Mouse (Mus musculus) spleen, adult 2 months (tissue): ENCODE data around the gene Tmem183a. TPM values are rescaled to one million over a fixed set of nuclear protein-coding genes. Genes with fewer than 3 reads are reported as not detected.

Experiments used
- DNase-seq, 2 experiments: peaks; one replicate each; pipeline versions ENCODE4 v3.0.0 to v3.0.0-alpha.2; 2012 to 2021; ENCODE audit warnings: low spot score in 2 of 2, low read depth in 1 of 2
- H3K27ac ChIP-seq: fragments of 200-500 bp; 2 replicates; pipeline ENCODE4 v1.5.1; 2012; ENCODE audit warnings: low read length, inconsistent platforms; ENCODE audit not compliant: insufficient read depth
- H3K27me3 ChIP-seq: fragments of 200-500 bp; 2 replicates; pipeline ENCODE4 v1.6.1; 2012; ENCODE audit warnings: mild to moderate bottlenecking, moderate library complexity, low read length, inconsistent platforms; ENCODE audit not compliant: control insufficient read depth, insufficient read depth
- H3K36me3 ChIP-seq: fragments of 200-500 bp; 2 replicates; pipeline ENCODE4 v1.6.1; 2012; ENCODE audit warnings: mild to moderate bottlenecking, low read length, inconsistent platforms; ENCODE audit not compliant: control insufficient read depth, insufficient read depth
- H3K4me1 ChIP-seq: fragments of 200-500 bp; 2 replicates; pipeline ENCODE4 v1.6.1; 2011; ENCODE audit warnings: inconsistent platforms; ENCODE audit not compliant: control insufficient read depth, insufficient read depth, insufficient read length
- H3K4me3 ChIP-seq: fragments of 200-500 bp; 2 replicates; pipeline ENCODE4 v1.5.1; 2011; ENCODE audit warnings: mild to moderate bottlenecking, inconsistent platforms; ENCODE audit not compliant: insufficient read depth, insufficient read length; ENCODE audit errors: extremely low read depth
- CTCF ChIP-seq: fragments of 200-500 bp; IDR thresholded peaks from 2 replicates; pipeline ENCODE4 v1.5.1; 2011; ENCODE audit warnings: mild to moderate bottlenecking, inconsistent platforms; ENCODE audit not compliant: insufficient read depth, insufficient read length, insufficient replicate concordance; ENCODE audit errors: extremely low read depth
- POLR2A ChIP-seq: fragments of 200-500 bp; IDR thresholded peaks from 2 replicates; pipeline ENCODE4 v1.6.1; 2011; ENCODE audit warnings: low read depth, low read length, inconsistent platforms
- WGBS: fragments of 180-500 bp; shearing (Covaris S2); methylation state at CpG from one replicate; pipeline ENCODE4 v1.1.7; 2018; 5-methylcytosine and 5-hydroxymethylcytosine counted together
- polyA plus RNA-seq: library from polyadenylated mRNA; depleted of rRNA; stranded (reverse); fragments of >200 nt; gene quantifications from 2 replicates; pipeline ENCODE4 v1.2.3, GENCODE M21; 2012

Gene Tmem183a
- polyA plus RNA-seq, 1 experiment = 42.2 TPM

DNA sequence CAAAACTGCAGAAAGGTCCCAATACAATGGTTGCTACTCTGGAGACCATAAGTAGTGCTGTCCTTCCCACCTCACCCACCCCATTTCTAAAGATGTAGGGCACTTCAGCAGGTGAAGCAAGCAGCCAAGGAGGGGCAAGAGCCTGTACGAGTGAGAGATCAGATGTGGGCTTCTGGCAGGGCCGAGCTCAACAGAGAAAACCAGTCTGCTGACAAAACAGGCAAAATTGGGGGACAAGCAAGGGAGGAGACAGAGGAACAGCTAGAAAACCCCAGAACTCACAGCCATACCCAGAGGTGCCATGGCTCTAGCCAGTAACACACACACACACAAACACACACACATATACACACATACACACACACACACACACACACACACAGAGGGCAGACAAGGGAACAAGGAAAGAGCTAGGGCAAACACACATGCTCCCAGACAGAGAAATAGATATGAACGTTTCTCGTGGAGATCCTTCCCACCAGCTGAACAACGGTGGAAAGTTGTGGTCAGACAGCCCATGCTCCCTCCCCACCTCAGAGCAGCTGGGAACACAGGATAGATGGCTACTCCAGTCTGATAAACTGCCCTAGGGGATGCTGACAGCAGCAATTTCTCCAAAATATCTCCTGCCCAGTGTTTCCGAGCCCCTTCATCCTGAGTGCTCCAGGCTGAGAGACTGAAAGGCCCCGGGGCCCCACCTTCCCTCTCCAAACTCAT is 27.5 kb downstream of the Tmem183a start:
- no peak for DNase-seq
- H3K27me3 ChIP-seq = no peaks in the 10 kb centered on the region
- 55% methylated on average over 7 of the region's 7 CpGs for WGBS
- no peak overlapping the region for H3K4me3 ChIP-seq
- 0 out of 2 replicates have a peak, but pooled peaks cover 5% of the 10 kb centered on the region for H3K4me1 ChIP-seq
- TF ChIP-seq POLR2A (no peak), CTCF (no peak)
- H3K36me3 ChIP-seq = no peaks in the 10 kb centered on the region
- no peak overlapping the region for H3K27ac ChIP-seq

- DNase-seq = no peak
- no peak overlapping the region for H3K4me3 ChIP-seq
- 80% methylated on average over 10 of the region's 10 CpGs for WGBS
- H3K4me1 ChIP-seq = 0 out of 2 replicates have a peak, but pooled peaks cover 5% of the 10 kb centered on the region
- no peak for TF ChIP-seq CTCF
- H3K27ac ChIP-seq = no peak overlapping the region
- no peaks in the 10 kb centered on the region for H3K36me3 ChIP-seq
- H3K27me3 ChIP-seq = no peaks in the 10 kb centered on the region
Measured at GRCm38 (mm10) chr1:134333371-134334110, 28.2 kb downstream of the Tmem183a start.

GRCm38 (mm10) chr1:134332770-134333271 is 29.0 kb downstream of the Tmem183a start, which contains the start of gene Ppfia4:
TSS of gene Ppfia4 (minus strand) at chr1:134332928.
- TF ChIP-seq POLR2A (no peak), CTCF (no peak)
- Histone ChIP-seq H3K4me3 (no peak within 1 kb of the TSS), H3K4me1 (0 out of 2 replicates have a peak, but pooled peaks cover 5% of the 10 kb centered on the region), H3K27ac (no peak within 1 kb of the TSS), H3K36me3 (no peaks in the 10 kb centered on the region), H3K27me3 (no peaks in the 10 kb centered on the region)
- WGBS = 3% methylated on average over 13 of the region's 13 CpGs
- no peak for DNase-seq

GRCm38 (mm10) chr1:134331879-134332635 is 29.7 kb downstream of the Tmem183a start:
- H3K4me1 ChIP-seq = 0 out of 2 replicates have a peak, but pooled peaks cover 5% of the 10 kb centered on the region
- H3K36me3 ChIP-seq = no peaks in the 10 kb centered on the region
- no peaks in the 10 kb centered on the region for H3K27me3 ChIP-seq
- TF ChIP-seq POLR2A (no peak), CTCF (peak; percentile 65; the same call in 1 of the 2 replicates)
- peak; percentile 25 to 63 for DNase-seq
- whole genome bisulfite sequencing = 40% methylated on average over 20 of the region's 20 CpGs
- no peak overlapping the region for H3K27ac ChIP-seq
- H3K4me3 ChIP-seq = no peak overlapping the region

GRCm38 (mm10) chr1:134326841-134327346 is 34.9 kb downstream of the Tmem183a start:
- Histone ChIP-seq H3K36me3 (no peaks in the 10 kb centered on the region), H3K4me3 (no peak overlapping the region), H3K27ac (no peak overlapping the region), H3K27me3 (no peaks in the 10 kb centered on the region), H3K4me1 (no peaks in the 10 kb centered on the region)
- TF ChIP-seq CTCF = no peak
- TF ChIP-seq POLR2A = no peak
- DNase-seq = no peak
- 95% methylated on average over 12 of the region's 12 CpGs for WGBS

DNA sequence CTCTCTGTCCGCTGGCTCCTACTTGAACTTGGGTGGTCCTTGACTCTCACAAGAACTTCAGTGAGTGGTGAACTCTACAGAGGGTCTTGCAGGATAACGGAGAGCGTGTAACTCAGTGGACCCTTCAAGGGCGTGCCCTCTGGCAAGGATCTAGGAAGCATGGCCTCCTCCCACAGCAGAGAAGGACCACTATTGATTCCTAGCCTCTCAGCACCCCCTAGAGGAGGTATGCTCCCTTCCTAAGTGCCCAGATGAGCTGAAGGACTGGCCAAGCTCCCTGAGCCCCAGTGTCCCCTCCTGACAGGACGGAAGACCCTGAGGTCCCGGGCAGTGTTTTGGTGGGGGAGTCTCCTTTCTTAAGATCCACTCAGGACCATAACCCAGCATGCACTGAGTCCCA is 39.2 kb downstream of the Tmem183a start:
- no peaks in the 10 kb centered on the region for H3K36me3 ChIP-seq
- H3K4me1 ChIP-seq = no peaks in the 10 kb centered on the region
- DNase-seq = peak in 1 of 2 experiments; percentile 22
- whole genome bisulfite sequencing = 74% methylated on average over 6 of the region's 6 CpGs
- H3K27me3 ChIP-seq = no peaks in the 10 kb centered on the region
- TF ChIP-seq POLR2A = no peak
- TF ChIP-seq CTCF = peak; percentile 18; the same call in 1 of the 2 replicates
- no peak overlapping the region for H3K4me3 ChIP-seq
- no peak overlapping the region for H3K27ac ChIP-seq
